Mouse (Mus musculus) forebrain, embryonic 14.5 days (tissue): ENCODE results near the gene Rtn4. TPM values are rescaled to one million over a fixed set of nuclear protein-coding genes. Genes with fewer than 3 reads are reported as not detected.
"Not testable (repeated sequence)": the region's sequence is repeated elsewhere in the genome, so short reads cannot be mapped to it uniquely, and the experiment has no call there.

Experiments used
- ATAC-seq: fragments of 200-750 bp; cut with Nextera tagmentation; 2 replicates; pipeline ENCODE4 v1.8.0; 2017; ENCODE audit warnings: mild to moderate bottlenecking, moderate library complexity
- DNase-seq: peaks from one replicate; pipeline ENCODE4 v3.0.0-alpha.2; 2015; ENCODE audit warnings: low spot score
- H3K27ac ChIP-seq: fragments of 300-500 bp; sonication (generic); 2 replicates; pipeline ENCODE4 v1.5.1; 2014; ENCODE audit warnings: low read depth, mild to moderate bottlenecking, control low read depth, low read length, moderate library complexity
- H3K27me3 ChIP-seq: fragments of 300-500 bp; sonication (generic); replicated peaks from 2 replicates; pipeline ENCODE4 v1.6.1; 2014; ENCODE audit warnings: low read length, control low read depth, mixed read lengths; ENCODE audit not compliant: control insufficient read depth, insufficient read depth
- H3K36me3 ChIP-seq: fragments of 300-500 bp; sonication (generic); 2 replicates; pipeline ENCODE4 v1.6.1; 2014; ENCODE audit warnings: low read length, control low read depth; ENCODE audit not compliant: control insufficient read depth, insufficient read depth
- H3K4me1 ChIP-seq: fragments of 300-500 bp; sonication (generic); 2 replicates; pipeline ENCODE4 v1.6.1; 2014; ENCODE audit warnings: antibody characterized with exemption, low read length, control low read depth; ENCODE audit not compliant: control insufficient read depth, insufficient read depth
- H3K4me2 ChIP-seq: fragments of 300-500 bp; sonication (generic); 2 replicates; pipeline ENCODE4 v1.6.1; 2014; ENCODE audit warnings: mild to moderate bottlenecking, control low read depth, low read length
- H3K4me3 ChIP-seq: fragments of 300-500 bp; sonication (generic); 2 replicates; pipeline ENCODE4 v1.5.1; 2014; ENCODE audit warnings: low read depth, low read length, control low read depth
- H3K9ac ChIP-seq: fragments of 300-500 bp; sonication (generic); 2 replicates; pipeline ENCODE4 v1.6.1; 2014; ENCODE audit warnings: mild to moderate bottlenecking, low read length, control low read depth, moderate library complexity
- H3K9me3 ChIP-seq: fragments of 300-500 bp; sonication (generic); replicated peaks from 2 replicates; pipeline ENCODE4 v1.6.1; 2016; ENCODE audit warnings: low read length, control low read depth, mixed read lengths; ENCODE audit not compliant: control insufficient read depth
- WGBS: fragments of 180-500 bp; shearing (Covaris S2); extraction: QIAGEN DNeasy Blood & Tissue Kit; methylation state at CpG from one replicate; pipeline ENCODE4 v1.1.7; 2014; 5-methylcytosine and 5-hydroxymethylcytosine counted together
- polyA plus RNA-seq: library from polyadenylated mRNA; unstranded; fragments of >200 nt; fragmentation: Nextera tagmentation; extraction: Ambion mirVana; gene quantifications from 2 replicates; pipeline ENCODE4 v1.2.1, GENCODE M21; 2014

Gene Rtn4
- polyA plus RNA-seq: 97.5 and 133 TPM in 2 replicates

GRCm38 (mm10) chr11:29692683-29693272 is at the start of gene Rtn4:
Gene Rtn4, plus strand, starts transcription at chr11:29692947.
- peak within 1 kb of the TSS; percentile 99 for H3K27ac ChIP-seq
- ATAC-seq (peak; percentile 96), DNase-seq (peak; percentile 99)
- no peaks in the 10 kb centered on the region for H3K36me3 ChIP-seq
- WGBS: under 1% methylated on average over 43 of the region's 43 CpGs
- no peaks in the 10 kb centered on the region for H3K27me3 ChIP-seq
- H3K4me3 ChIP-seq: peak within 1 kb of the TSS; percentile 97
- H3K4me2 ChIP-seq: peak within 1 kb of the TSS; percentile 71
- no peaks in the 10 kb centered on the region for H3K9me3 ChIP-seq
- H3K9ac ChIP-seq: peak within 1 kb of the TSS; percentile 100
- H3K4me1 ChIP-seq: peaks cover 11% of the 10 kb centered on the region

- Histone ChIP-seq H3K4me2 (no peak overlapping the region), H3K9me3 (no peaks in the 10 kb centered on the region), H3K27me3 (no peaks in the 10 kb centered on the region), H3K4me3 (no peak overlapping the region), H3K36me3 (no peaks in the 10 kb centered on the region), H3K9ac (no peak overlapping the region), H3K27ac (no peak overlapping the region), H3K4me1 (no peaks in the 10 kb centered on the region)
- DNase-seq: no peak
- WGBS: 96% methylated on average over 1 of the region's 1 CpGs
- no peak for ATAC-seq
Measured at GRCm38 (mm10) chr11:29644421-29644820, 48.3 kb upstream of the Rtn4 start.

DNA sequence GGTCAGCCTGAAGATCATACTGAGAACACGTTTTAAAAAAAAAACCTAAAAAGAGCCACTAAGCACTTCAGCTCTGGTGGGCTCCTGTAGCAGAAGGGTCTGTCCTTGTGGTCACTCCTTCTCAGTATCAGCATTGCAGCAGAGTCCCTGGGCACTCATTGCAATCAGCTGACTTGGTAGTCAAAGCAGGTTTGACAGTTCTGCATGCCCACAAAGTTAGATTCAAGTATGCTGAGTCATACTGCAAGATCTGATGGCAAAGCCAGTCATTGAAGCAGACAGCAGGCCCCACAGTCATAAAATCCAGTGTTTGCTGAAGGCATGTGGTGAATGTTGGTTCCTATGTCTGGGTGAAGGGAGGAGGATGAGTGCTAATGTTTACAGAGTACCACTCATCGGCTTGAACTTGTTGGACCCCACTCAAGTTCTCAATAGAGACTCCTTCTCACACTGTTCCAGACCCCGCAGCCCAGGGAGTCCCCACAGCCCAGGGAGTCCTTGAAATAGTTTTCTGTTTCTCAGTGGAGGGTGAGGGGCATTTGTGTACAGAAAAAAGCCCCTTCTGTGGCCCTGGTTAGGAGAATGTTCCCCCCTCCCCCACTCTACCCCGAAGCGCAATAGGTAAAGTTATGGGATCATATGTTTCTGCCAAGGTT is 47.2 kb upstream of the Rtn4 start:
- ATAC-seq (no peak), DNase-seq (no peak)
- no peak overlapping the region for H3K9ac ChIP-seq
- no peaks in the 10 kb centered on the region for H3K36me3 ChIP-seq
- no peak overlapping the region for H3K4me2 ChIP-seq
- H3K4me1 ChIP-seq: no peaks in the 10 kb centered on the region
- H3K27ac ChIP-seq: no peak overlapping the region
- no peak overlapping the region for H3K4me3 ChIP-seq
- H3K27me3 ChIP-seq: no peaks in the 10 kb centered on the region
- H3K9me3 ChIP-seq: no peaks in the 10 kb centered on the region
- 82% methylated on average over 5 of the region's 5 CpGs for WGBS

- ATAC-seq: no peak
- Histone ChIP-seq H3K4me2 (no peak overlapping the region), H3K4me1 (no peaks in the 10 kb centered on the region), H3K9me3 (no peaks in the 10 kb centered on the region), H3K4me3 (no peak overlapping the region), H3K36me3 (no peaks in the 10 kb centered on the region), H3K27ac (no peak overlapping the region), H3K27me3 (no peaks in the 10 kb centered on the region), H3K9ac (no peak overlapping the region)
- DNase-seq: no peak
- WGBS: 67% methylated on average over 6 of the region's 6 CpGs
Measured at GRCm38 (mm10) chr11:29647568-29648319, 45.0 kb upstream of the Rtn4 start.

GRCm38 (mm10) chr11:29655381-29655780 is 37.4 kb upstream of the Rtn4 start:
- not testable (repeated sequence) for ATAC-seq
- 91% methylated on average over 3 of the region's 3 CpGs for WGBS

DNA sequence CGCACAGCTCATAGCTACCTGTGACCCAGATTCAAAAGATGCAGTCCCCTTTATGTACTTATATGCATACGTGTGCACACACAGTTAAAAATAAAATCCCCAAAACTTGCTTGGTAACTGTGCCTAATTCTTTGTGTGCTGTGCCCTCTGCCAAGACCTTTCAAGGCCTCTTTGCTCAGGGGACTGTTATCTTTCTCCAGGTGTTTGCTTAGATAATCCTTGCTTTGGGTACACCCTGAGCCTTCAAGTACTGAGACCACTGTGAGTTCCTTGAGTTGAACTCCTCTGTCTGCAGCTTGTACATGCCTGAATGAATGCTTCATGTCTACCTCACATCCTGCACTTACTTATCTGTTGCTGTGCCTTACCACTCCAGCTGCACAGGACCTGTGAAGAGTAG is 32.0 kb upstream of the Rtn4 start:
- WGBS: 93% methylated on average over 2 of the region's 2 CpGs
- ATAC-seq: no peak
- no peaks in the 10 kb centered on the region for H3K27me3 ChIP-seq
- no peaks in the 10 kb centered on the region for H3K36me3 ChIP-seq
- H3K27ac ChIP-seq: no peak overlapping the region
- no peak overlapping the region for H3K4me3 ChIP-seq
- no peaks in the 10 kb centered on the region for H3K4me1 ChIP-seq
- H3K4me2 ChIP-seq: no peak overlapping the region
- H3K9me3 ChIP-seq: no peaks in the 10 kb centered on the region
- DNase-seq: no peak
- H3K9ac ChIP-seq: no peak overlapping the region

More at GRCm38 (mm10) chr11:29655381-29655780, 37.4 kb upstream of the Rtn4 start:
- H3K4me2 ChIP-seq, H3K9ac ChIP-seq, H3K36me3 ChIP-seq, H3K4me3 ChIP-seq, H3K9me3 ChIP-seq, H3K4me1 ChIP-seq, DNase-seq, H3K27me3 ChIP-seq, H3K27ac ChIP-seq: not testable (repeated sequence)

- no peak overlapping the region for H3K27ac ChIP-seq
- 92% methylated on average over 3 of the region's 3 CpGs for WGBS
- H3K27me3 ChIP-seq: no peaks in the 10 kb centered on the region
- ATAC-seq: no peak
- H3K4me1 ChIP-seq: no peaks in the 10 kb centered on the region
- no peak overlapping the region for H3K4me3 ChIP-seq
- H3K36me3 ChIP-seq: no peaks in the 10 kb centered on the region
- no peak overlapping the region for H3K9ac ChIP-seq
- no peak overlapping the region for H3K4me2 ChIP-seq
- DNase-seq: no peak
- no peaks in the 10 kb centered on the region for H3K9me3 ChIP-seq
Measured at GRCm38 (mm10) chr11:29667634-29668033, 25.1 kb upstream of the Rtn4 start.

- H3K9me3 ChIP-seq: no peaks in the 10 kb centered on the region
- WGBS: 77% methylated on average over 4 of the region's 4 CpGs
- H3K27me3 ChIP-seq: no peaks in the 10 kb centered on the region
- no peak overlapping the region for H3K4me3 ChIP-seq
- H3K4me2 ChIP-seq: no peak overlapping the region
- H3K36me3 ChIP-seq: no peaks in the 10 kb centered on the region
- ATAC-seq (no peak), DNase-seq (no peak)
- no peak overlapping the region for H3K27ac ChIP-seq
- H3K9ac ChIP-seq: no peak overlapping the region
- H3K4me1 ChIP-seq: no peaks in the 10 kb centered on the region
Measured at GRCm38 (mm10) chr11:29669706-29670105, 23.0 kb upstream of the Rtn4 start.

DNA sequence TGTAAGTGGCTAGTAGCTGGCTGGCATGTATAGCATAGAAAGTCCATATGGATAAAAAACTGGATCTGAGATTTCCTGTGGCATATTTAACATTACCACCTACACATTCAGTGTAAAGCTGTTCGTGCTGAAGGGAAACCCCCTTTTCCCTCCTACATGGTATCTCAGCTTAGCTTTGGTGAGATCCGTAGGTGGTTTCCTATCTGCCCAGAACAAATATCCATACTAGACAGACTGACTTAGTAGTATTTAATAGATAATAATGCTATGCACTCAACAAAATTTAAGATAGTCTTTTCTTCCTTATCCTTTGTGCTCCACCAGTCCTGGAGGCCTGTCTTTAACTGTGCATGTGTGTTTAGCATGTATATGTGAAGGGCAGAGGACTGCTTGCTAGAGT is 19.4 kb upstream of the Rtn4 start:
- H3K9me3 ChIP-seq: no peaks in the 10 kb centered on the region
- H3K4me2 ChIP-seq: no peak overlapping the region
- H3K4me3 ChIP-seq: no peak overlapping the region
- H3K27ac ChIP-seq: no peak overlapping the region
- WGBS: 90% methylated on average over 2 of the region's 2 CpGs
- no peaks in the 10 kb centered on the region for H3K27me3 ChIP-seq
- H3K4me1 ChIP-seq: no peaks in the 10 kb centered on the region
- no peaks in the 10 kb centered on the region for H3K36me3 ChIP-seq
- no peak overlapping the region for H3K9ac ChIP-seq
- DNase-seq (no peak), ATAC-seq (no peak)
